Mouse (Mus musculus) liver, postnatal 0 days (tissue): ENCODE results near the gene B4galt3. TPM values are rescaled to one million over a fixed set of nuclear protein-coding genes. Genes with fewer than 3 reads are reported as not detected.
A peak's percentile ranks its signal among the peaks of the same experiment; 100 is the strongest.

Experiments used
- ATAC-seq: fragments of 200-750 bp; cut with Nextera tagmentation; 2 replicates; pipeline ENCODE4 v1.8.0; 2017; ENCODE audit warnings: mild to moderate bottlenecking, moderate library complexity
- DNase-seq: peaks from one replicate; pipeline ENCODE4 v3.0.0-alpha.2; 2016
- H3K27ac ChIP-seq: fragments of 300-500 bp; sonication (generic); 2 replicates; pipeline ENCODE4 v1.5.1; 2014; ENCODE audit warnings: antibody characterized with exemption, moderate library complexity, mild to moderate bottlenecking, low read depth
- H3K27me3 ChIP-seq: fragments of 300-500 bp; sonication (generic); 2 replicates; pipeline ENCODE4 v1.6.1; 2014; ENCODE audit warnings: low read length, control low read depth, mixed read lengths; ENCODE audit not compliant: insufficient read depth
- H3K36me3 ChIP-seq: fragments of 300-500 bp; sonication (generic); replicated peaks from 2 replicates; pipeline ENCODE4 v1.6.1; 2014; ENCODE audit warnings: mild to moderate bottlenecking, control low read depth, low read length, moderate library complexity, mixed read lengths; ENCODE audit not compliant: insufficient read depth
- H3K4me1 ChIP-seq: fragments of 300-500 bp; sonication (generic); 2 replicates; pipeline ENCODE4 v1.6.1; 2014; ENCODE audit warnings: antibody characterized with exemption, mild to moderate bottlenecking, control low read depth; ENCODE audit not compliant: insufficient read depth
- H3K4me2 ChIP-seq: fragments of 300-500 bp; sonication (generic); 2 replicates; pipeline ENCODE4 v1.6.1; 2014; ENCODE audit warnings: low read depth, mild to moderate bottlenecking, low read length, moderate library complexity, mixed read lengths
- H3K4me3 ChIP-seq: fragments of 300-500 bp; sonication (generic); 2 replicates; pipeline ENCODE4 v1.5.1; 2014; ENCODE audit warnings: low read depth, low read length
- H3K9ac ChIP-seq: fragments of 300-500 bp; sonication (generic); replicated peaks from 2 replicates; pipeline ENCODE4 v1.6.1; 2014; ENCODE audit warnings: mild to moderate bottlenecking, moderate library complexity
- H3K9me3 ChIP-seq: fragments of 300-500 bp; sonication (generic); 2 replicates; pipeline ENCODE4 v1.6.1; 2016; ENCODE audit warnings: mild to moderate bottlenecking, control low read depth, low read length, mixed read lengths
- CTCF ChIP-seq: sonication (generic); IDR thresholded peaks from 2 replicates; pipeline ENCODE4 v1.5.1; 2016; ENCODE audit warnings: antibody characterized with exemption, low read depth
- EP300 ChIP-seq: IDR thresholded peaks from 2 replicates; pipeline ENCODE4 v1.6.1; 2016; ENCODE audit warnings: antibody characterized with exemption, low read depth, mild to moderate bottlenecking
- WGBS: fragments of 180-500 bp; shearing (Covaris S2); extraction: QIAGEN DNeasy Blood & Tissue Kit; methylation state at CpG from one replicate; pipeline ENCODE4 v1.1.7; 2014; ENCODE audit not compliant: insufficient replicate concordance; 5-methylcytosine and 5-hydroxymethylcytosine counted together
- polyA plus RNA-seq: library from polyadenylated mRNA; unstranded; fragments of >200 nt; fragmentation: Nextera tagmentation; extraction: Ambion mirVana; gene quantifications from 2 replicates; pipeline ENCODE4 v1.2.1, GENCODE M21; 2015

Gene B4galt3
- polyA plus RNA-seq, 1 experiment from 2014 or later, result 16.0 TPM

- no peak for ATAC-seq
Observed at GRCm38 (mm10) chr1:171251594-171252324, 18.4 kb upstream of the B4galt3 start.

GRCm38 (mm10) chr1:171252415-171252814, 17.7 kb upstream of the B4galt3 start:
- Histone ChIP-seq H3K27ac (no peak overlapping the region), H3K4me3 (no peak overlapping the region), H3K4me1 (peaks cover 8% of the 10 kb centered on the region), H3K4me2 (peak overlapping the region; percentile 49; the same call in 1 of the 2 replicates), H3K9ac (no peak overlapping the region), H3K27me3 (peaks cover 16% of the 10 kb centered on the region; the same call in 1 of the 2 replicates), H3K36me3 (no peaks in the 10 kb centered on the region), H3K9me3 (no peaks in the 10 kb centered on the region)
- 81% methylated on average over 17 of the region's 17 CpGs for WGBS
- DNase-seq (no peak), ATAC-seq (no peak)
- TF ChIP-seq EP300, result no peak
- TF ChIP-seq CTCF, result no peak

More at GRCm38 (mm10) chr1:171251594-171252324, 18.4 kb upstream of the B4galt3 start:
- Histone ChIP-seq H3K27me3 (peaks cover 16% of the 10 kb centered on the region; the same call in 1 of the 2 replicates), H3K36me3 (no peaks in the 10 kb centered on the region), H3K4me3 (peak overlapping the region; percentile 35; the same call in 1 of the 2 replicates), H3K27ac (0 out of 2 replicates have a peak overlapping the region, but pooled peaks have one; percentile 11), H3K4me2 (peak overlapping the region; percentile 49), H3K4me1 (peaks cover 9% of the 10 kb centered on the region), H3K9me3 (no peaks in the 10 kb centered on the region), H3K9ac (peak overlapping the region; percentile 16; the same call in 1 of the 2 replicates)
- WGBS, result 33% methylated on average over 13 of the region's 13 CpGs
- DNase-seq, result no peak
- TF ChIP-seq EP300 (no peak), CTCF (no peak)

GRCm38 (mm10) chr1:171256095-171256818, 13.9 kb upstream of the B4galt3 start:
- peak; percentile 52 for TF ChIP-seq CTCF
- TF ChIP-seq EP300, result no peak
- peak; percentile 33; the same call in 1 of the 2 replicates for ATAC-seq
- WGBS, result 80% methylated on average over 24 of the region's 24 CpGs
- H3K9me3 ChIP-seq, result no peaks in the 10 kb centered on the region
- H3K4me3 ChIP-seq, result no peak overlapping the region
- H3K36me3 ChIP-seq, result no peaks in the 10 kb centered on the region
- H3K9ac ChIP-seq, result no peak overlapping the region
- H3K27me3 ChIP-seq, result peaks cover 11% of the 10 kb centered on the region; the same call in 1 of the 2 replicates
- no peak overlapping the region for H3K27ac ChIP-seq
- DNase-seq, result no peak
- peaks cover 8% of the 10 kb centered on the region for H3K4me1 ChIP-seq
- H3K4me2 ChIP-seq, result no peak overlapping the region

GRCm38 (mm10) chr1:171256937-171257548, 13.1 kb upstream of the B4galt3 start:
- no peaks in the 10 kb centered on the region for H3K9me3 ChIP-seq
- H3K9ac ChIP-seq, result no peak overlapping the region
- WGBS, result 51% methylated on average over 15 of the region's 15 CpGs
- H3K4me3 ChIP-seq, result no peak overlapping the region
- H3K27me3 ChIP-seq, result 0 out of 2 replicates have a peak, but pooled peaks cover 6% of the 10 kb centered on the region
- H3K27ac ChIP-seq, result no peak overlapping the region
- peak; percentile 74 for DNase-seq
- peak; percentile 87 for TF ChIP-seq CTCF
- no peak for TF ChIP-seq EP300
- ATAC-seq, result no peak
- H3K4me1 ChIP-seq, result peaks cover 8% of the 10 kb centered on the region
- no peak overlapping the region for H3K4me2 ChIP-seq
- H3K36me3 ChIP-seq, result no peaks in the 10 kb centered on the region

- Histone ChIP-seq H3K9me3 (no peaks in the 10 kb centered on the region), H3K36me3 (no peaks in the 10 kb centered on the region), H3K4me3 (no peak overlapping the region), H3K27me3 (0 out of 2 replicates have a peak, but pooled peaks cover 6% of the 10 kb centered on the region), H3K4me1 (peaks cover 14% of the 10 kb centered on the region), H3K27ac (no peak overlapping the region), H3K9ac (no peak overlapping the region), H3K4me2 (no peak overlapping the region)
- TF ChIP-seq EP300 (no peak), CTCF (no peak)
- ATAC-seq, result no peak
- 75% methylated on average over 9 of the region's 9 CpGs for WGBS
- no peak for DNase-seq
Observed at GRCm38 (mm10) chr1:171257781-171258180, 12.3 kb upstream of the B4galt3 start.

GRCm38 (mm10) chr1:171258921-171259320, 11.2 kb upstream of the B4galt3 start:
- H3K4me2 ChIP-seq, result no peak overlapping the region
- H3K27ac ChIP-seq, result no peak overlapping the region
- ATAC-seq, result no peak
- WGBS, result 74% methylated on average over 17 of the region's 17 CpGs
- H3K9me3 ChIP-seq, result no peaks in the 10 kb centered on the region
- H3K4me3 ChIP-seq, result no peak overlapping the region
- peaks cover 14% of the 10 kb centered on the region for H3K4me1 ChIP-seq
- H3K36me3 ChIP-seq, result no peaks in the 10 kb centered on the region
- TF ChIP-seq CTCF (no peak), EP300 (no peak)
- DNase-seq, result no peak
- H3K27me3 ChIP-seq, result 0 out of 2 replicates have a peak, but pooled peaks cover 6% of the 10 kb centered on the region
- H3K9ac ChIP-seq, result no peak overlapping the region
